Mouse (Mus musculus) CH12.LX (cell line): ENCODE data around the gene Unc13b. TPM values are rescaled to one million over a fixed set of nuclear protein-coding genes. Genes with fewer than 3 reads are reported as not detected.

Experiments
- DNase-seq: peaks from one replicate; pipeline ENCODE4 v3.0.0-alpha.2; 2013; ENCODE audit errors: extremely low read depth
- H3K27ac ChIP-seq: 2 replicates; pipeline ENCODE4 v1.5.1; 2012; ENCODE audit warnings: low read depth, mild to moderate bottlenecking, control low read depth, moderate library complexity; ENCODE audit not compliant: insufficient read depth
- H3K27me3 ChIP-seq: replicated peaks from 2 replicates; pipeline ENCODE3; 2012; ENCODE audit warnings: inconsistent platforms
- H3K36me3 ChIP-seq, 2 experiments: replicated peaks in 1 of 2; 2 replicates each; pipeline versions ENCODE3 to v1.6.1; 2012; ENCODE audit warnings: inconsistent platforms in 1 of 2, low read length in 1 of 2, mild to moderate bottlenecking in 1 of 2, mixed read lengths in 1 of 2, moderate library complexity in 1 of 2; ENCODE audit not compliant: control insufficient read depth in 1 of 2, insufficient read depth in 1 of 2
- H3K4me1 ChIP-seq, 2 experiments: 2 replicates each; pipeline ENCODE4 v1.6.1; 2012; ENCODE audit warnings: inconsistent platforms in 1 of 2, moderate library complexity in 1 of 2; ENCODE audit not compliant: insufficient read depth in 2 of 2, control insufficient read depth in 1 of 2
- H3K4me2 ChIP-seq: 2 replicates; pipeline ENCODE4 v1.6.1; 2012; ENCODE audit warnings: low read depth, mild to moderate bottlenecking, control low read depth; ENCODE audit not compliant: poor library complexity, insufficient read depth, severe bottlenecking
- H3K4me3 ChIP-seq, 3 experiments: fragments of 150-350 bp in 1 of 3; sonication (generic) in 1 of 3; replicated peaks in 1 of 3; 2 replicates each; pipeline versions ENCODE3 to v1.5.1; 2011 to 2012; ENCODE audit warnings: low read depth in 2 of 3, low read length in 2 of 3, mild to moderate bottlenecking in 2 of 3, moderate library complexity in 2 of 3, control low read depth in 1 of 3, improper control_type of control experiment in 1 of 3, inconsistent platforms in 1 of 3, mixed read lengths in 1 of 3; ENCODE audit not compliant: poor library complexity in 1 of 3
- H3K79me2 ChIP-seq: replicated peaks from 2 replicates; pipeline ENCODE4 v1.6.1; 2012; ENCODE audit warnings: mild to moderate bottlenecking, moderate library complexity; ENCODE audit not compliant: control insufficient read depth, poor library complexity, insufficient read depth, severe bottlenecking; ENCODE audit errors: extremely low read depth
- H3K9ac ChIP-seq: 2 replicates; pipeline ENCODE4 v1.6.1; 2012; ENCODE audit warnings: low read depth, mild to moderate bottlenecking, control low read depth, moderate library complexity; ENCODE audit not compliant: insufficient read depth
- H3K9me3 ChIP-seq: replicated peaks from 2 replicates; pipeline ENCODE3; 2012; ENCODE audit warnings: low read length, inconsistent platforms, mixed read lengths
- CHD1 ChIP-seq: IDR thresholded peaks from 2 replicates; pipeline ENCODE4 v1.6.1; 2012; ENCODE audit warnings: low read depth, low read length, improper control_type of control experiment, inconsistent platforms
- CHD2 ChIP-seq: IDR thresholded peaks from 2 replicates; pipeline ENCODE4 v1.6.1; 2011; ENCODE audit warnings: low read length, improper control_type of control experiment
- ELF1 ChIP-seq: IDR thresholded peaks from 2 replicates; pipeline ENCODE4 v1.6.1; 2014; ENCODE audit warnings: low read depth, mild to moderate bottlenecking, inconsistent platforms, low read length, improper control_type of control experiment
- JUN ChIP-seq: IDR thresholded peaks from 2 replicates; pipeline ENCODE4 v1.6.1; 2011; ENCODE audit warnings: low read depth, mild to moderate bottlenecking, low read length, improper control_type of control experiment, moderate library complexity; ENCODE audit not compliant: insufficient read depth
- JUND ChIP-seq: conservative IDR thresholded peaks from 2 replicates; pipeline ENCODE4 v1.6.1; 2011; ENCODE audit warnings: low read depth, low read length, improper control_type of control experiment
- MAZ ChIP-seq: IDR thresholded peaks from 2 replicates; pipeline ENCODE4 v1.6.1; 2012; ENCODE audit warnings: low read depth, mild to moderate bottlenecking, inconsistent platforms, low read length, improper control_type of control experiment, moderate library complexity
- NELFE ChIP-seq: IDR thresholded peaks from 2 replicates; pipeline ENCODE4 v1.6.1; 2011; ENCODE audit warnings: low read depth, low read length, improper control_type of control experiment
- NRF1 ChIP-seq: IDR thresholded peaks from 2 replicates; pipeline ENCODE4 v1.6.1; 2014; ENCODE audit warnings: low read depth, mild to moderate bottlenecking, inconsistent platforms, low read length, improper control_type of control experiment, moderate library complexity
- PAX5 ChIP-seq: IDR thresholded peaks from 2 replicates; pipeline ENCODE4 v1.6.1; 2012; ENCODE audit warnings: low read length, inconsistent platforms, mixed read lengths
- POLR2A ChIP-seq: IDR thresholded peaks from 2 replicates; pipeline ENCODE4 v1.6.1; 2011; ENCODE audit warnings: low read depth, mild to moderate bottlenecking, improper control_type of control experiment, low read length
- RCOR1 ChIP-seq: conservative IDR thresholded peaks from 2 replicates; pipeline ENCODE4 v1.6.1; 2012; ENCODE audit warnings: low read depth, mild to moderate bottlenecking, inconsistent platforms, low read length, improper control_type of control experiment
- SIN3A ChIP-seq: IDR thresholded peaks from 2 replicates; pipeline ENCODE4 v1.6.1; 2012; ENCODE audit warnings: low read length, improper control_type of control experiment, inconsistent platforms
- TBP ChIP-seq: conservative IDR thresholded peaks from 2 replicates; pipeline ENCODE4 v1.6.1; 2011; ENCODE audit warnings: low read depth, low read length, improper control_type of control experiment
- USF1 ChIP-seq: IDR thresholded peaks from 2 replicates; pipeline ENCODE4 v1.6.1; 2014; ENCODE audit warnings: low read depth, mild to moderate bottlenecking, inconsistent platforms, low read length, improper control_type of control experiment
- ZC3H11A ChIP-seq: IDR thresholded peaks from 2 replicates; pipeline ENCODE4 v1.6.1; 2012; ENCODE audit warnings: low read depth, mild to moderate bottlenecking, inconsistent platforms, low read length, improper control_type of control experiment
- dilution Hi-C: fragments of 300-500 bp; cut with MboI; formaldehyde crosslinking; loops from 2 replicates; pipeline ENCODE4 v1.14.3; 2020; ENCODE audit warnings: low sequenced_read_pairs; ENCODE audit not compliant: extremely low pct_unique_long_range_greater_than_20kb, extremely low pct_ligation_motif_present
- in situ Hi-C: fragments of 300-500 bp; cut with MboI; formaldehyde crosslinking; loops from 3 replicates; pipeline ENCODE4 v1.14.3; 2019; ENCODE audit warnings: low sequenced_read_pairs, low pct_ligation_motif_present, low pct_unique_long_range_greater_than_20kb, mixed read lengths
- polyA plus RNA-seq: library from polyadenylated mRNA; unstranded; fragments of >175 nt; gene quantifications from 2 replicates; pipeline ENCODE4 v1.2.1, GENCODE M21; 2012; ENCODE audit warnings: low read depth; ENCODE audit not compliant: insufficient read length
- total RNA-seq, 2 experiments: library from RNA; depleted of rRNA; stranded (reverse); fragments of 300-350 nt in 1 of 2; fragments of >200 nt in 1 of 2; gene quantifications; 2 replicates each; pipeline ENCODE4 v1.2.3; 2012 to 2014

Gene Unc13b
- total and polyA plus RNA-seq, 3 experiments, result 0.08 to 0.23 (median 0.19) TPM

GRCm38 (mm10) chr4:43165403-43166005, 106.8 kb downstream of the Unc13b start:
- Histone ChIP-seq H3K79me2 (no peaks in the 10 kb centered on the region), H3K4me2 (no peak overlapping the region), H3K27me3 (peaks cover 10% of the 10 kb centered on the region), H3K4me1 (no peaks in the 10 kb centered on the region), H3K9me3 (no peaks in the 10 kb centered on the region), H3K27ac (no peak overlapping the region), H3K4me3 (no peak overlapping the region), H3K36me3 (no peaks in the 10 kb centered on the region), H3K9ac (no peak overlapping the region)
- TF ChIP-seq TBP (no peak), ELF1 (no peak), JUND (no peak), SIN3A (no peak), POLR2A (no peak), ZC3H11A (no peak), CHD2 (no peak), MAZ (no peak), USF1 (no peak), PAX5 (no peak), CHD1 (no peak), RCOR1 (no peak), NRF1 (no peak), JUN (no peak), NELFE (no peak)
- TF ChIP-seq, all 38 proteins: peak for 0
- dilution Hi-C loops, result no loop called here
- no peak for DNase-seq
- in situ Hi-C loops, result no loop called here

- Histone ChIP-seq H3K4me2 (no peak overlapping the region), H3K4me3 (no peak overlapping the region), H3K9ac (no peak overlapping the region), H3K79me2 (no peaks in the 10 kb centered on the region), H3K36me3 (no peaks in the 10 kb centered on the region), H3K4me1 (peaks cover 0 to 5% of the 10 kb centered on the region in 2 experiments; a peak in 1 of 4 replicates), H3K27ac (no peak overlapping the region), H3K9me3 (no peaks in the 10 kb centered on the region), H3K27me3 (peaks cover 8% of the 10 kb centered on the region)
- no peak for DNase-seq
- no peak for TF ChIP-seq NRF1
- no peak for TF ChIP-seq NELFE
- dilution Hi-C loops (no loop called here), in situ Hi-C loops (no loop called here)
Measured at GRCm38 (mm10) chr4:43170028-43170427, 111.3 kb downstream of the Unc13b start.

GRCm38 (mm10) chr4:43177126-43177525, 118.4 kb downstream of the Unc13b start:
- no peaks in the 10 kb centered on the region for H3K4me1 ChIP-seq
- dilution Hi-C loops, result no loop called here

More at GRCm38 (mm10) chr4:43177126-43177525, 118.4 kb downstream of the Unc13b start:
- Histone ChIP-seq H3K79me2 (no peaks in the 10 kb centered on the region), H3K4me3 (no peak overlapping the region), H3K27ac (no peak overlapping the region)
- in situ Hi-C loops, result no loop called here
- TF ChIP-seq ELF1, result no peak
- TF ChIP-seq, all 38 proteins: peak for 0
- no peak overlapping the region for H3K9ac ChIP-seq
- DNase-seq, result no peak
- H3K9me3 ChIP-seq, result no peaks in the 10 kb centered on the region
- H3K27me3 ChIP-seq, result peaks cover 32% of the 10 kb centered on the region
- H3K36me3 ChIP-seq, result no peaks in the 10 kb centered on the region
- H3K4me2 ChIP-seq, result no peak overlapping the region
